In genomic region chr6:35176979-35177649, GRCm38 (mm10) we compare ENCODE assay signal across 8 mouse cellular contexts. TPM values are rescaled to one million over a fixed set of nuclear protein-coding genes. Genes with fewer than 3 reads are reported as not detected.
DNase-seq lines count a peak whose midpoint lies in the region; ATAC-seq and TF ChIP-seq lines count a peak whose summit lies in the region.

Gene Nup205, plus strand, starts transcription at chr6:35177421.

- TF ChIP-seq EP300 in heart, adult 2 months (IDR thresholded peaks at IDR 0.05; ENCODE audit: insufficient read depth, low read depth, low read length), result 0 out of 2 replicates have a peak, but pooled peaks have one; percentile 7

- ATAC-seq in embryonic facial prominence, embryonic 14.5 days (ENCODE audit: low read depth), result peak; percentile 94
- ATAC-seq in limb, embryonic 11.5 days (ENCODE audit: insufficient number of reproducible peaks, low FRiP score, low TSS enrichment, low read depth), result peak; percentile 90
- peak; percentile 95 for ATAC-seq in midbrain, embryonic 13.5 days

- intact Hi-C loops in heart, adult 2 months (cut with DNase I), result no loop called here

- H3K9me3 ChIP-seq in embryonic facial prominence, embryonic 14.5 days (ENCODE audit: control insufficient read depth, low read length), result no peaks in the 10 kb centered on the region
- no peaks in the 10 kb centered on the region for H3K9me3 ChIP-seq in limb, embryonic 11.5 days (ENCODE audit: control insufficient read depth, low read length)
- no peaks in the 10 kb centered on the region for H3K9me3 ChIP-seq in midbrain, embryonic 13.5 days

- H3K4me2 ChIP-seq in embryonic facial prominence, embryonic 14.5 days (ENCODE audit: low read depth, low read length), result peak within 1 kb of the TSS; percentile 84
- peak within 1 kb of the TSS; percentile 67 for H3K4me2 ChIP-seq in limb, embryonic 11.5 days (ENCODE audit: low read depth, severe bottlenecking)
- peak within 1 kb of the TSS; percentile 91 for H3K4me2 ChIP-seq in midbrain, embryonic 13.5 days (replicated peaks)

- peak within 1 kb of the TSS; percentile 100 for H3K27ac ChIP-seq in bone marrow, adult 2 months (ENCODE audit: control insufficient read depth, insufficient read depth, low read depth, low read length, poor library complexity)
- peak within 1 kb of the TSS; percentile 97 for H3K27ac ChIP-seq in embryonic facial prominence, embryonic 14.5 days (replicated peaks; ENCODE audit: low read depth, low read length)
- peak within 1 kb of the TSS; percentile 99 for H3K27ac ChIP-seq in heart, adult 2 months
- H3K27ac ChIP-seq in kidney, adult 2 months (ENCODE audit: insufficient read depth, low read depth, low read length), result peak within 1 kb of the TSS; percentile 92
- H3K27ac ChIP-seq in limb, embryonic 11.5 days (replicated peaks; ENCODE audit: low read depth, low read length), result peak within 1 kb of the TSS; percentile 94
- H3K27ac ChIP-seq in midbrain, embryonic 13.5 days, result peak within 1 kb of the TSS; percentile 98
- peak within 1 kb of the TSS; percentile 96 for H3K27ac ChIP-seq in small intestine, adult 2 months (ENCODE audit: insufficient read depth, low read depth, low read length)

- DNase-seq in embryonic facial prominence, embryonic 14.5 days (ENCODE audit: low spot score), result peak; percentile 94
- DNase-seq in heart, adult 2 months, result peak; percentile 88 to 90
- DNase-seq in kidney, adult 2 months, result peak; percentile 91
- peak; percentile 89 for DNase-seq in limb, embryonic 11.5 days (ENCODE audit: low spot score)

- H3ac ChIP-seq in C2C12 (ENCODE audit: control insufficient read depth, insufficient read length, low read depth), result peak within 1 kb of the TSS; percentile 72

- peaks cover 51% of the 10 kb centered on the region for H3K79me2 ChIP-seq in C2C12 (ENCODE audit: control insufficient read depth, insufficient read depth)
- peaks cover 5% of the 10 kb centered on the region; the same call in 1 of the 2 replicates for H3K79me2 ChIP-seq in heart, adult 2 months (replicated peaks; ENCODE audit: control insufficient read depth, insufficient read depth, low read length)

- peaks cover 44% of the 10 kb centered on the region for H3K79me3 ChIP-seq in C2C12 (ENCODE audit: low read depth)

- TF ChIP-seq POLR2A in bone marrow, adult 2 months (IDR thresholded peaks at IDR 0.05; ENCODE audit: borderline replicate concordance, control insufficient read depth, low read depth, low read length), result no peak; the same call in 1 of the 2 replicates
- no peak for TF ChIP-seq POLR2A in heart, adult 2 months (IDR thresholded peaks at IDR 0.05; ENCODE audit: insufficient read depth, low read depth, low read length)
- no peak for TF ChIP-seq POLR2A in kidney, adult 2 months (IDR thresholded peaks at IDR 0.05; ENCODE audit: low read depth, low read length)
- no peak; the same call in 1 of the 2 replicates for TF ChIP-seq POLR2A in small intestine, adult 2 months (IDR thresholded peaks at IDR 0.05; ENCODE audit: low read depth, low read length)

- no peak for TF ChIP-seq CTCF in C2C12 (IDR thresholded peaks at IDR 0.05; ENCODE audit: control insufficient read depth, insufficient read depth, insufficient read length)
- TF ChIP-seq CTCF in bone marrow, adult 2 months (IDR thresholded peaks at IDR 0.05; ENCODE audit: control insufficient read depth, insufficient read depth, low read length), result no peak
- TF ChIP-seq CTCF in heart, adult 2 months (IDR thresholded peaks at IDR 0.05), result peak; percentile 29
- no peak for TF ChIP-seq CTCF in kidney, adult 2 months (conservative IDR thresholded peaks at IDR 0.05; ENCODE audit: insufficient read depth, insufficient read length, low read depth, low read length)
- no peak for TF ChIP-seq CTCF in small intestine, adult 2 months (IDR thresholded peaks at IDR 0.05; ENCODE audit: extremely low read depth, insufficient read length, insufficient replicate concordance, low read depth, low read length)

- H3K4me1 ChIP-seq in bone marrow, adult 2 months (ENCODE audit: control insufficient read depth, insufficient read depth, low read length), result no peaks in the 10 kb centered on the region
- H3K4me1 ChIP-seq in embryonic facial prominence, embryonic 14.5 days (ENCODE audit: control insufficient read depth, insufficient read depth, low read length), result no peaks in the 10 kb centered on the region
- H3K4me1 ChIP-seq in heart, adult 2 months (ENCODE audit: control insufficient read depth, insufficient read depth, low read length), result peaks cover 1% of the 10 kb centered on the region
- no peaks in the 10 kb centered on the region; the same call in 1 of the 2 replicates for H3K4me1 ChIP-seq in kidney, adult 2 months (ENCODE audit: control insufficient read depth, insufficient read depth, low read length)
- H3K4me1 ChIP-seq in limb, embryonic 11.5 days (ENCODE audit: control insufficient read depth, insufficient read depth, low read length), result no peaks in the 10 kb centered on the region
- peaks cover 12% of the 10 kb centered on the region for H3K4me1 ChIP-seq in midbrain, embryonic 13.5 days (replicated peaks)
- peaks cover 14% of the 10 kb centered on the region; the same call in 1 of the 2 replicates for H3K4me1 ChIP-seq in small intestine, adult 2 months (ENCODE audit: control insufficient read depth, insufficient read depth, insufficient read length, low read length)

- H3K36me3 ChIP-seq in C2C12 (ENCODE audit: control insufficient read depth, insufficient read depth), result peaks cover 4% of the 10 kb centered on the region
- no peaks in the 10 kb centered on the region for H3K36me3 ChIP-seq in embryonic facial prominence, embryonic 14.5 days (ENCODE audit: control insufficient read depth, insufficient read depth, low read length)
- H3K36me3 ChIP-seq in heart, adult 2 months (ENCODE audit: control insufficient read depth, insufficient read depth, low read length), result no peaks in the 10 kb centered on the region
- H3K36me3 ChIP-seq in kidney, adult 2 months (ENCODE audit: control insufficient read depth, insufficient read depth, low read length), result no peaks in the 10 kb centered on the region
- H3K36me3 ChIP-seq in limb, embryonic 11.5 days (ENCODE audit: control insufficient read depth, insufficient read depth, low read length), result no peaks in the 10 kb centered on the region
- no peaks in the 10 kb centered on the region for H3K36me3 ChIP-seq in midbrain, embryonic 13.5 days
- no peaks in the 10 kb centered on the region for H3K36me3 ChIP-seq in small intestine, adult 2 months (ENCODE audit: control insufficient read depth, insufficient read depth, low read length)

- H3K27me3 ChIP-seq in C2C12 (ENCODE audit: control insufficient read depth, insufficient read depth, insufficient read length), result no peaks in the 10 kb centered on the region
- H3K27me3 ChIP-seq in embryonic facial prominence, embryonic 14.5 days (replicated peaks; ENCODE audit: control insufficient read depth, insufficient read depth, low read length), result no peaks in the 10 kb centered on the region
- no peaks in the 10 kb centered on the region for H3K27me3 ChIP-seq in heart, adult 2 months (ENCODE audit: control insufficient read depth, insufficient read depth, low read length)
- H3K27me3 ChIP-seq in kidney, adult 2 months (replicated peaks; ENCODE audit: control insufficient read depth, insufficient read depth, low read length), result no peaks in the 10 kb centered on the region
- no peaks in the 10 kb centered on the region for H3K27me3 ChIP-seq in limb, embryonic 11.5 days (ENCODE audit: control insufficient read depth, insufficient read depth, low read length)
- no peaks in the 10 kb centered on the region for H3K27me3 ChIP-seq in midbrain, embryonic 13.5 days
- H3K27me3 ChIP-seq in small intestine, adult 2 months (ENCODE audit: control insufficient read depth, insufficient read depth, low read length), result no peaks in the 10 kb centered on the region

- peak within 1 kb of the TSS; percentile 76 for H3K4me3 ChIP-seq in C2C12 (ENCODE audit: insufficient read depth, poor library complexity, severe bottlenecking)
- peak within 1 kb of the TSS; percentile 100 for H3K4me3 ChIP-seq in bone marrow, adult 2 months (replicated peaks; ENCODE audit: control insufficient read depth, low read depth, low read length)
- peak within 1 kb of the TSS; percentile 87 for H3K4me3 ChIP-seq in embryonic facial prominence, embryonic 14.5 days (ENCODE audit: low read depth, low read length)
- H3K4me3 ChIP-seq in heart, adult 2 months, result peak within 1 kb of the TSS; percentile 98
- H3K4me3 ChIP-seq in kidney, adult 2 months (ENCODE audit: insufficient read depth, low read depth, low read length), result peak within 1 kb of the TSS; percentile 75
- peak within 1 kb of the TSS; percentile 84 for H3K4me3 ChIP-seq in limb, embryonic 11.5 days (ENCODE audit: low read depth, low read length)
- H3K4me3 ChIP-seq in midbrain, embryonic 13.5 days (replicated peaks), result peak within 1 kb of the TSS; percentile 92
- H3K4me3 ChIP-seq in small intestine, adult 2 months (ENCODE audit: low read depth, low read length), result peak within 1 kb of the TSS; percentile 94

- WGBS in bone marrow, adult 2 months, result 3% methylated on average over 34 of the region's 34 CpGs
- WGBS in embryonic facial prominence, embryonic 14.5 days, result 3% methylated on average over 33 of the region's 34 CpGs
- 3% methylated on average over 33 of the region's 34 CpGs for WGBS in heart, adult 2 months
- 3% methylated on average over 33 of the region's 34 CpGs for WGBS in kidney, adult 2 months
- 4% methylated on average over 34 of the region's 34 CpGs for WGBS in limb, embryonic 11.5 days
- WGBS in midbrain, embryonic 13.5 days, result 3% methylated on average over 34 of the region's 34 CpGs
- WGBS in small intestine, adult 2 months, result 3% methylated on average over 34 of the region's 34 CpGs

- peak within 1 kb of the TSS; percentile 93 for H3K9ac ChIP-seq in embryonic facial prominence, embryonic 14.5 days (ENCODE audit: low read depth, low read length)
- peak within 1 kb of the TSS; percentile 92 for H3K9ac ChIP-seq in heart, adult 2 months (ENCODE audit: low read depth, low read length)
- peak within 1 kb of the TSS; percentile 95 for H3K9ac ChIP-seq in limb, embryonic 11.5 days (ENCODE audit: low read length)
- peak within 1 kb of the TSS; percentile 93 for H3K9ac ChIP-seq in midbrain, embryonic 13.5 days (replicated peaks)

TF ChIP-seq in C2C12, 6 proteins besides CTCF, POLR2A, EP300 and RAD21 (continues in another document):
- TF ChIP-seq MYOG (IDR thresholded peaks at IDR 0.05; ENCODE audit: control insufficient read depth, extremely low read depth, insufficient read length), result no peak
- peak; percentile 97 for TF ChIP-seq MAX (IDR thresholded peaks at IDR 0.05)
- no peak for TF ChIP-seq CEBPB (IDR thresholded peaks at IDR 0.05; ENCODE audit: low read depth)

RNA-seq across cellular contexts. Expression of gene Nup205, which starts in this region (rescaled TPM):
- 40.8 TPM for polyA plus RNA-seq in C2C12 (2012; fragmentation: generic; extraction: Trizol)
- 12.8 and 19.0 TPM in 2 replicates for polyA plus RNA-seq in bone marrow, adult 2 months (2011; ENCODE audit: insufficient read depth, insufficient read length, low replicate concordance, missing spikeins)
- 38.0 and 39.4 TPM in 2 replicates for polyA plus RNA-seq in embryonic facial prominence, embryonic 14.5 days (2014; fragmentation: Nextera tagmentation; extraction: Ambion mirVana)
- 10 to 100 TPM; 12.4 to 14.9 TPM for total RNA-seq in heart, adult 2 months (2021)
- 5.6 and 13.7 TPM in 2 replicates for polyA plus RNA-seq in heart, adult 2 months (2012; rRNA removed)
- polyA plus RNA-seq in kidney, adult 2 months (2012; rRNA removed), result 8.7 and 9.3 TPM in 2 replicates
- 54.2 and 69.3 TPM in 2 replicates for polyA plus RNA-seq in limb, embryonic 11.5 days (2014; fragmentation: Nextera tagmentation; extraction: Ambion mirVana)
- polyA plus RNA-seq in midbrain, embryonic 13.5 days (2015; fragmentation: Nextera tagmentation; extraction: Ambion mirVana), result 29.4 and 30.2 TPM in 2 replicates
- polyA plus RNA-seq in small intestine, adult 2 months (2012; rRNA removed), result 4.2 and 7.1 TPM in 2 replicates

Comparison
In these comparisons a context has a peak if more than half of its experiments do, and no peak if none do; other contexts are left out.
1. Peak in every context shown above with its lines: DNase-seq, ATAC-seq, H3K4me3 ChIP-seq and H3K27ac ChIP-seq.